Mouse (Mus musculus) myocyte (in vitro differentiated cells): ENCODE measurements around the gene Gnl3.

Experiments
- CEBPB ChIP-seq: IDR thresholded peaks from 2 replicates; pipeline ENCODE4 v1.6.1; 2011; ENCODE audit warnings: mild to moderate bottlenecking, moderate library complexity; ENCODE audit not compliant: poor library complexity, insufficient read depth, severe bottlenecking
- E2F4 ChIP-seq: IDR thresholded peaks from one replicate; pipeline ENCODE4 v1.6.1; 2011; ENCODE audit warnings: mild to moderate bottlenecking, control low read depth, moderate library complexity; ENCODE audit not compliant: insufficient read depth
- MAX ChIP-seq: IDR thresholded peaks from one replicate; pipeline ENCODE4 v1.6.1; 2011; ENCODE audit warnings: low read depth, mild to moderate bottlenecking, control low read depth
- POLR2A ChIP-seq: IDR thresholded peaks from one replicate; pipeline ENCODE4 v1.6.1; 2011; ENCODE audit warnings: low read depth, mild to moderate bottlenecking, control low read depth, moderate library complexity; ENCODE audit not compliant: insufficient read length
- POLR2AphosphoS2 ChIP-seq: IDR thresholded peaks from one replicate; pipeline ENCODE4 v1.6.1; 2011; ENCODE audit warnings: low read depth, control low read depth; ENCODE audit not compliant: insufficient read length
- REST ChIP-seq: IDR thresholded peaks from one replicate; pipeline ENCODE4 v1.6.1; 2011; ENCODE audit warnings: mild to moderate bottlenecking, control low read depth, moderate library complexity; ENCODE audit not compliant: insufficient read depth, insufficient read length
- TCF12 ChIP-seq: IDR thresholded peaks from one replicate; pipeline ENCODE4 v1.6.1; 2011; ENCODE audit warnings: mild to moderate bottlenecking, control low read depth; ENCODE audit not compliant: poor library complexity, insufficient read depth, severe bottlenecking
- USF1 ChIP-seq: IDR thresholded peaks from one replicate; pipeline ENCODE4 v1.6.1; 2011; ENCODE audit warnings: low read depth, mild to moderate bottlenecking, control low read depth, moderate library complexity

DNA sequence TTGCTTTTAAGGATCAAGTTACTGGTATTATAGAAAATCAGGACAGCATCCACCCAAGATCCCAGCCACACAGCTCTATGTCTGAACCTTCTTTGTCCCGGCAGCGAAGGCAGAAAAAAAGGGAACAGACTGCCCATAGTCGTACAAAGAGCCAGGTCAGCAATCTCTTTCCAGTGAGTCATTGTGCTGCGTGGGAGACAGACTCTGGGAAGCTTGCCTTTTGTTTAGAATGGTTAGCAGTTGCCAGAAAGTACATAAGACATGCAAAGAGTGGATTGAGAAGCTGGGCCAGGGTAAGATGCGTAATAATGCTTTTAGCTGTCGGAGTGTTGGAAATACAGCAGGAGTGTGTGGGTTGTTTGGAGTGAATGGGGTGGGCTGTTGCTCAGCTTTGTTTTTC lies 44.7 kb downstream of the Gnl3 start:
- TF ChIP-seq POLR2A (no peak), MAX (no peak), USF1 (no peak), CEBPB (no peak), TCF12 (no peak), REST (no peak), POLR2AphosphoS2 (no peak), E2F4 (no peak)
